Mouse (Mus musculus) retina, postnatal 1 day (tissue): ENCODE measurements around the gene Gm45716.

Experiments used
- DNase-seq: peaks from one replicate; pipeline ENCODE4 v3.0.0-alpha.2; 2012

Gene Gm45716

GRCm38 (mm10) chr11:90187441-90187840 is at the start of gene Gm45716:
Gene Gm45716, plus strand, starts transcription at chr11:90187683.
- DNase-seq, result peak; percentile 70

DNA sequence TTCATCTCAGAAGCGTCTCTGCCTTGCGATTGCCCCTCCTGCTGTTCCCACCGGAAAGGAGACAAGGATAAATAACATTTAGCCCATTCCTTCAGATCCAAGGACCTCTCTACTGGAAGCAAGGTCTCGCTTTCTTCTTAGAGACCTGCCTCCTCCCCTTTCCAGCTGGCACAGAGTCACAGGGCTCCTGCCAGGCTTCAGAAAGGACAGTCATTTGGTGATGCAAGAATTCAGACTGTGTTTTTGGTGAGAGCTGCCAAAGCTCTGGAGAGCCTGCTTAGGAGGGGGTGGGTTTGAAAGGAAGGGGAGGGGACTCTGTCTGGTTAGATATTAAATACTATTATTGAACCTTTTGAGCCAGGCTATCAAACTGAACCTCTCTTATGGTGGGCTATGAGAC is 45.1 kb upstream of the Gm45716 start:
- DNase-seq, result no peak

DNA sequence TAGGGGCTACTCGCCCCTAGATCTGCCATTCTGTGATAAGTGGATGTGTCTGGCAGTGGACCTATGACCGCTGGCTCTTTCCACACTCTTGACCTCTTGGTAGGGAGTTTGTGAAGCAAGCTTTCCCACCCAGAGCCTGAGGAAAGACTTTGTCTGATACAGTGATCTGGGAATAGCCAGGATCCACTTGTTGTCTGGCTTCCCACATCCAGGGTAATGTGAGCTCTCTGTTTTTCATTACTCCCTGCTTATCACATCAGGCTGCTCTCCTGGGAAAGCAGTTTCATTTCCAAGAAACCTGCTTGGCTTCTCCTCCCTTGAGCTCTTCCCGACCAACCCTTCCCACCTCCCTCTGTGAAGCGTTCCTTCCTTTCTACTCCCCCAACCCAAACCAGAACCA is 44.5 kb upstream of the Gm45716 start:
- DNase-seq, result no peak

- DNase-seq, result no peak
Measured at GRCm38 (mm10) chr11:90146086-90146860, 41.2 kb upstream of the Gm45716 start.

- no peak for DNase-seq
Measured at GRCm38 (mm10) chr11:90155066-90155465, 32.4 kb upstream of the Gm45716 start.

DNA sequence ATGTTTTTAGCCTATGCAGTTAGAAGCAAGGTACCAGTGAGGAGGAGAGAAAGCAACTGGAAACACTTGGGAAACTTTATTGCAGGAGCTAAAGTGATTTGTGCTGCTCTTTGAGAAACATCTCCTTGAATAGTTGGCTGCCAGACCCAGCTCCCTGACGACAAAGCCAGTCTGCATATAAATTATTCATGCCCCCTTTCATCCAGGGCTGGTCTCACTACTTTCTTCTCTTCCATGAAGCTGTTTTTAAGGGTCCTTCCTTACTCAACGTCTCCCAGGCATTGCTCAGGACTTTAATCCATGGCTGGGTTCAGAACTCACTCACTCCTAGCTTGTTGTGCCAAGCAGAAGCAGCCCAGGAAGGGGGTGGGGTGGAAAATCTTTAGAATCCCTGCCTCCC is 32.0 kb upstream of the Gm45716 start:
- no peak for DNase-seq

- peak; percentile 40 for DNase-seq
Measured at GRCm38 (mm10) chr11:90167771-90168170, 19.7 kb upstream of the Gm45716 start.

GRCm38 (mm10) chr11:90168338-90169065 is 19.0 kb upstream of the Gm45716 start:
- no peak for DNase-seq

GRCm38 (mm10) chr11:90169200-90170013 is 18.1 kb upstream of the Gm45716 start:
- DNase-seq, result no peak

DNA sequence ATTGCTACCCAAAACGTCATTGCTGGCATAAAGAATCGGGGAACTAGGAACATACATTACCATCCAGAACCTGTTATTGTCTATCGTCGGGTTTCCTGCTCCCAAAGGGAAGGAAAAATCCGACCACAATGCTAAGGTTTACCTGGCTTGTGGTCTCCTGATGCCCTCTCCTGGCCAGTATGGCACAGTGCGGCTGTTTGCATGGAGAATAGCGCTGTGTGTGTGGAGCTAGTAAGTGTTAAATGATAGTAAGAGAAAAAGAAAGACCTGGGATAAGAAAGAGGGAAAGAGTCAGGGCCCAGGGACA is 17.5 kb upstream of the Gm45716 start:
- DNase-seq, result peak; percentile 80

GRCm38 (mm10) chr11:90172331-90172730 is 15.2 kb upstream of the Gm45716 start:
- no peak for DNase-seq

GRCm38 (mm10) chr11:90175634-90176300 is 11.7 kb upstream of the Gm45716 start:
- DNase-seq, result no peak

DNA sequence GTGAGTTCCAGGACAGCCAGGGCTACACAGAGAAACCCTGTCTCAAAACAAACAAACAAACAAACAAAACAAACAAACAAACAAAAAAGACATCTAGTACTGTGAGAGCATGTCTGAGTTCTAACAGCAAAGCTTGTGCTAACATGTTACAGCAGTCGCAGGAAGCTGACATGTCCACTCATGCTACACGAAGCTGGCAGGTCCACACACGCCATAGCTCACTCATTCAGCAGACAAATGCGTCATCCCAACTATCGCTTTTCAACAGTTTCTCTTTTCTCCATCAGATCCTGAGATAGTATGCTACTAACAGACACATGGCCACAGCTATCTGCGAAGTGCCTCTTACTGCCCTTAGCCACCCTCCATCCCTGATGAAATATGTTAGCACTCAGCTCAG is 10.1 kb upstream of the Gm45716 start:
- no peak for DNase-seq

DNA sequence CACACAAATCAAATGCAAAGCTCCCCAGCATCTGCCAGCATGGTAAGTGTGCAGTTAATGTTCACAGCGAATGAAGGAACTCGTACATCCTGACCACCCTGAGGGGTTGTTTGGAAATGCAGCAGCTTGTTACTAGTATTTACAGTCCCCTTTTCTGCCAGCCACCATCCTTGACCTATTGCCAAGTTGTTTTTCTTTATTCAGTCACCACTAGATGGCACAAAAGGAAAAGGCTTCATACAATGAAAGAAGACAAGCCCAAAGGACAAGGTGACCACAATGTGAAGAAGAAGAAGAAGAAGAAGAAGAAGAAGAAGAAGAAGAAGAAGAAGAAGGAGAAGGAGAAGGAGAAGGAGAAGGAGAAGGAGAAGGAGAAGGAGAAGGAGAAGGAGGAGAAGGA is 4.1 kb upstream of the Gm45716 start:
- peak; percentile 74 for DNase-seq

GRCm38 (mm10) chr11:90184756-90185155 is 2.7 kb upstream of the Gm45716 start:
- no peak for DNase-seq

DNA sequence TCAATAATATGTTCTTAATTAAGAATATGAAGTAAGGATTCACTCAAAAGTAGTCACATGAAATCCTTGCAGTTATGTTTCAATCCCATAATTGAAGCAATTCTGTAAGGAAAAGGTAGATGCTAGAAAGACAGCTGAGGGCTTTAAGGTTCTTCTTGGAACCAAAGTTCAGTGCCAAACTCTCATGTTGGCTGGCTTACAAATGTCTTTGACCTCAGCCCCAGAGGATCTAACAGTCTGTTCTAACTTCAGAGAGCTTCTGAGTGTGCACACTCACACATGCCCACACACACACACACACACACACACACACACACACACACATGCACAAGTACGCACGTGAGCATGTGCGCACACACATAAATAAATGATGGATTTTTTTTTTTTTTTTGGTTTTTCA is 2.7 kb downstream of the Gm45716 start:
- DNase-seq, result no peak

- DNase-seq, result no peak
Measured at GRCm38 (mm10) chr11:90194946-90195345, 7.5 kb downstream of the Gm45716 start.

DNA sequence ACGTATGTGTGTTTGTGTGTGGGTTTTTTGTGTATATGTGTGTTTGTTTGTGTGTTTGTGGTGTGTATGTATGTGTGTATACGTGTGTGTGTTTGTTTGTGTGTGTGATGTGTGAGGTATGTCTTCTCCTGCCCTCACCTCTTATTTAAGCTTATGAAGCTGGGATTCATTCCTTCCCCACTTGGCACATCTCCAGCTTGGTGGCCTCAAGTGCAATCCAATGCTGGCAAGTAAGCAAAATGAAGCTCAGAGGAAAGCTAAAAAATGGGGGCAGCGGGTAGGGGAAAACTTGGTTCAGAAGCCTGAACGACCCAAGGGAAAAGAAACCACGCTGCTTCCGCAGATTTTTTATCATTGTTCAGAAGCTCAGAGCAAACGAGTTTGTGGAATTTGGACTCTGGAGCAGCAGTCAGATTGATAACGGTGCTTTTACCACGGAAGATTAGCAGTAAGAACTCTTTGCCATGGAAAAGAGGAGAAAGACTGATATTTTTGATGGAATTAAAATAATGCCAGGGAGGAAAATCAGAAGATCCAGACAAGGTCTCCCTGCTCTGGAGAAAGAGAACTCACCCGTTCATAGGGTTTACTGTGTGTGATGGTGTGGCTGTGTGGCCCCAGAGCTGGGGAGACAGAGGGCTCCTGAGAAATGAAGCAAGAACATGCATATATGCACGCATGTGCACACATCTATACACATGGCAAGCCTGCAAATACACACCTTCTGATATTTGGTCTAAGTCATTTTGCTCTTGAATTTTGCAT is 8.5 kb downstream of the Gm45716 start:
- no peak for DNase-seq

- no peak for DNase-seq
Measured at GRCm38 (mm10) chr11:90196521-90197215, 9.2 kb downstream of the Gm45716 start.

DNA sequence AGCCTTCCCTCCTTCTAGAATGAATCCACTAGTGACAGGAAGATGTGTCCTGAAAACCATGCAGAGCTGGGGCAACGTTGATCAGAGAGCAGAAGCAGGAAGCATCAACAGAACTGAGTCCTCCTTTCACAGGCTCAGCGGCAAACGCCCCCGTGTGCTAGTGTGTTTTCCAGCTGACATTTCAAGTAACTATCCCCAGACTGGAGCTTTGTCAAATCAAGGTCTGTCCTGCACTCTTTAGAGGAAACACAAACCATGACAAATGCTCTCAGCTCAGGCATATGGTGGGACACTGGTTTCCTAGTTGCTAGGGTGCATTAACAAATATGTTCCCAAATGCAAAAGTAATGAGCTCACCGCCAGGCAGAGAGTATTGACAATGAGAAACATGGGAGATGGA is 10.6 kb downstream of the Gm45716 start:
- DNase-seq, result no peak

- DNase-seq, result no peak
Measured at GRCm38 (mm10) chr11:90200826-90201225, 13.3 kb downstream of the Gm45716 start.

- DNase-seq, result peak; percentile 53
Measured at GRCm38 (mm10) chr11:90214246-90214645, 26.8 kb downstream of the Gm45716 start.
